Comparison of ENCODE assay signal across 8 mouse cellular contexts in the genomic region with DNA sequence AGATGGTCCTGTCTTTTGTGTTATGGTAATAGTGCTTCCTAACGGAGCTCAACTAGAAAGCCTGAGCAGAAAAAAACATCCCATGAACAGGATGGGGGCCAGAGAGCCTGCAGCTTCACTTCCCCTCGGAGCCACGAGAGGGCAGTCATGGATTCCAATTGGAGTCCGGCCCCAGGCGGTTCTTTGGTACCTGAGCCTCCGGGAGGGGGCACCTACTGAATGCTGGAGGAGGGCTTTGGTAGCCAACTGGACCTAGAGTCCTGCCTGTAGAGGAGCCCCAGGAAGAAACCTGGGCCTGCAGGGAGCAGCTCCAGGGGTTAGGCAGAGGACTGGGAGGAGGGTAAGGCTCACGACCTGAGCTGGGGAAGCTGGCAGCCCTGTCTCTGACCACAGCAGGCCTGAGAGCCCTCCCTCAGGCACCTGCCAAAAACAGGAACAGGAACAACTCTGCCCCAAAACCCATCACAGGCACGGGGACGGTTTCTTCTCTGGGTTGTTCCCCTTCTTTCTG. TPM values are rescaled to one million over a fixed set of nuclear protein-coding genes. Genes with fewer than 3 reads are reported as not detected.
DNase-seq lines count a peak whose midpoint lies in the region; ATAC-seq and TF ChIP-seq lines count a peak whose summit lies in the region.

No protein-coding gene starts in this region.

- H3K27ac ChIP-seq in ES-E14 (ENCODE audit: insufficient read depth, low read depth, low read length, poor library complexity, severe bottlenecking), result no peak overlapping the region
- no peak overlapping the region for H3K27ac ChIP-seq in forebrain, postnatal 0 days (ENCODE audit: low read depth, low read length)
- H3K27ac ChIP-seq in layer of hippocampus, adult 2 months, result peak overlapping the region; percentile 46
- H3K27ac ChIP-seq in lung, embryonic 14.5 days (ENCODE audit: low read depth), result no peak overlapping the region
- no peak overlapping the region for H3K27ac ChIP-seq in olfactory bulb, adult 2 months (ENCODE audit: insufficient read depth, low read depth, low read length)
- H3K27ac ChIP-seq in thymus, adult 2 months (ENCODE audit: control insufficient read depth, insufficient read depth, low read length), result 0 out of 2 replicates have a peak overlapping the region, but pooled peaks have one; percentile 42

- no peaks in the 10 kb centered on the region for H3K9me3 ChIP-seq in ES-E14 (ENCODE audit: control insufficient read depth, insufficient read depth, low read depth, low read length)
- no peaks in the 10 kb centered on the region for H3K9me3 ChIP-seq in forebrain, postnatal 0 days (ENCODE audit: low read length)
- H3K9me3 ChIP-seq in lung, embryonic 14.5 days (ENCODE audit: low read depth, low read length), result no peaks in the 10 kb centered on the region

- peak; percentile 81 for ATAC-seq in forebrain, postnatal 0 days
- peak; percentile 71 for ATAC-seq in lung, embryonic 14.5 days (ENCODE audit: insufficient read depth)

- 9% methylated on average over 9 of the region's 9 CpGs for WGBS in forebrain, postnatal 0 days
- 8% methylated on average over 9 of the region's 9 CpGs for WGBS in lung, embryonic 14.5 days
- 10% methylated on average over 9 of the region's 9 CpGs for WGBS in olfactory bulb, adult 2 months
- 2% methylated on average over 9 of the region's 9 CpGs for WGBS in thymus, adult 2 months

- in situ Hi-C loops in ES-E14 (cut with MboI; ENCODE audit: low sequenced_read_pairs in 2 of 2, unreplicated experiment in 2 of 2), result loop anchor here in 1 of 2 experiments (10.0 kb wide), 1 partner anchor 250 kb away; no protein-coding TSS in a partner anchor

- peak overlapping the region; percentile 27 to 29; a peak in 3 of 4 replicates for H3K4me3 ChIP-seq in ES-E14 (ENCODE audit: insufficient read depth in 1 of 2, low read depth in 1 of 2, low read length in 2 of 2, poor library complexity in 1 of 2, severe bottlenecking in 1 of 2)
- H3K4me3 ChIP-seq in forebrain, postnatal 0 days (ENCODE audit: low read depth, low read length), result no peak overlapping the region
- H3K4me3 ChIP-seq in layer of hippocampus, adult 2 months, result peak overlapping the region; percentile 28
- no peak overlapping the region for H3K4me3 ChIP-seq in lung, embryonic 14.5 days (ENCODE audit: low read depth, low read length)
- H3K4me3 ChIP-seq in olfactory bulb, adult 2 months (ENCODE audit: insufficient read depth, low read depth, low read length), result 0 out of 2 replicates have a peak overlapping the region, but pooled peaks have one; percentile 4
- H3K4me3 ChIP-seq in thymus, adult 2 months (ENCODE audit: control insufficient read depth, insufficient read depth, low read length), result no peak overlapping the region

- peaks cover 0 to 8% of the 10 kb centered on the region in 2 experiments; a peak in 1 of 4 replicates for H3K4me1 ChIP-seq in ES-E14 (ENCODE audit: control insufficient read depth in 2 of 2, insufficient read depth in 2 of 2, low read length in 2 of 2, poor library complexity in 1 of 2)
- 0 out of 2 replicates have a peak, but pooled peaks cover 2% of the 10 kb centered on the region for H3K4me1 ChIP-seq in forebrain, postnatal 0 days (ENCODE audit: insufficient read depth)
- no peaks in the 10 kb centered on the region; the same call in 1 of the 2 replicates for H3K4me1 ChIP-seq in lung, embryonic 14.5 days (ENCODE audit: insufficient read depth)
- peaks cover 26% of the 10 kb centered on the region for H3K4me1 ChIP-seq in olfactory bulb, adult 2 months (ENCODE audit: control insufficient read depth, insufficient read depth, low read length)
- peaks cover 11% of the 10 kb centered on the region for H3K4me1 ChIP-seq in thymus, adult 2 months (replicated peaks; ENCODE audit: control insufficient read depth, insufficient read depth, low read length)

- TF ChIP-seq CTCF in forebrain, postnatal 0 days (IDR thresholded peaks at IDR 0.05; ENCODE audit: low read depth), result peak; percentile 95
- peak; percentile 100; the same call in 1 of the 2 replicates for TF ChIP-seq CTCF in layer of hippocampus, adult 2 months (conservative IDR thresholded peaks at IDR 0.05)
- TF ChIP-seq CTCF in lung, embryonic 14.5 days (IDR thresholded peaks at IDR 0.05; ENCODE audit: low read depth), result peak; percentile 95
- peak; percentile 97 for TF ChIP-seq CTCF in olfactory bulb, adult 2 months (IDR thresholded peaks at IDR 0.05; ENCODE audit: insufficient read depth, low read depth, low read length)
- TF ChIP-seq CTCF in thymus, adult 2 months (IDR thresholded peaks at IDR 0.05; ENCODE audit: borderline replicate concordance, control insufficient read depth, extremely low read depth, insufficient read depth, low read length, poor library complexity), result peak; percentile 95

- peak overlapping the region; percentile 29 for H3K4me2 ChIP-seq in forebrain, postnatal 0 days (ENCODE audit: low read depth)
- no peak overlapping the region for H3K4me2 ChIP-seq in lung, embryonic 14.5 days

- H3K36me3 ChIP-seq in ES-E14 (ENCODE audit: control insufficient read depth, insufficient read depth, low read length, poor library complexity, severe bottlenecking), result no peaks in the 10 kb centered on the region
- no peaks in the 10 kb centered on the region for H3K36me3 ChIP-seq in forebrain, postnatal 0 days (ENCODE audit: insufficient read depth)
- no peaks in the 10 kb centered on the region for H3K36me3 ChIP-seq in lung, embryonic 14.5 days (ENCODE audit: insufficient read depth)
- H3K36me3 ChIP-seq in thymus, adult 2 months (ENCODE audit: control insufficient read depth, insufficient read depth, low read length), result peaks cover 9% of the 10 kb centered on the region; the same call in 1 of the 2 replicates

- no peaks in the 10 kb centered on the region for H3K27me3 ChIP-seq in forebrain, postnatal 0 days (ENCODE audit: insufficient read depth, low read length)
- no peaks in the 10 kb centered on the region for H3K27me3 ChIP-seq in lung, embryonic 14.5 days (ENCODE audit: insufficient read depth, low read length)
- no peaks in the 10 kb centered on the region for H3K27me3 ChIP-seq in thymus, adult 2 months (ENCODE audit: control insufficient read depth, insufficient read depth, low read length)

- peak; percentile 88 for DNase-seq in ES-E14 (ENCODE audit: low read depth, low spot score)
- peak; percentile 92 for DNase-seq in cerebellum, adult 11-12 months
- DNase-seq in forebrain, postnatal 0 days, result peak; percentile 94
- peak; percentile 98 for DNase-seq in heart, postnatal 4 days
- peak; percentile 90 to 98 for DNase-seq in layer of hippocampus, adult 2 months (ENCODE audit: low spot score in 2 of 2)
- DNase-seq in lung, embryonic 14.5 days, result peak; percentile 95
- DNase-seq in thymus, adult 2 months, result peak; percentile 93

- TF ChIP-seq POLR2A in olfactory bulb, adult 2 months (IDR thresholded peaks at IDR 0.05; ENCODE audit: insufficient read depth, low read depth, low read length), result no peak
- peak; percentile 37; the same call in 1 of the 2 replicates for TF ChIP-seq POLR2A in thymus, adult 2 months (IDR thresholded peaks at IDR 0.05; ENCODE audit: control insufficient read depth, extremely low read depth, insufficient read depth, low read length, poor library complexity)

- H3K9ac ChIP-seq in ES-E14 (ENCODE audit: insufficient read depth, low read depth, low read length, poor library complexity, severe bottlenecking), result peak overlapping the region; percentile 63; the same call in 1 of the 2 replicates
- H3K9ac ChIP-seq in forebrain, postnatal 0 days, result 0 out of 2 replicates have a peak overlapping the region, but pooled peaks have one; percentile 10
- no peak overlapping the region for H3K9ac ChIP-seq in lung, embryonic 14.5 days

TF ChIP-seq in ES-E14, 5 proteins besides CTCF, POLR2A, EP300 and RAD21:
- TF ChIP-seq ZC3H11A (IDR thresholded peaks at IDR 0.05; ENCODE audit: borderline replicate concordance, low read depth, low read length), result peak; percentile 69
- peak; percentile 60; the same call in 1 of the 2 replicates for TF ChIP-seq ZNF384 (IDR thresholded peaks at IDR 0.05; ENCODE audit: low read depth, low read length)
- no peak for TF ChIP-seq CHD2 (IDR thresholded peaks at IDR 0.05; ENCODE audit: low read depth, low read length)
- no peak for TF ChIP-seq HCFC1 (IDR thresholded peaks at IDR 0.05; ENCODE audit: borderline replicate concordance, insufficient read depth, low read length)
- TF ChIP-seq MAFK (IDR thresholded peaks at IDR 0.05; ENCODE audit: insufficient read depth, low read depth, low read length), result no peak

RNA-seq across cellular contexts. Expression of a gene that starts 32.4 kb away (rescaled TPM):
- 2.7 and 4.2 TPM in 2 replicates for total RNA-seq in ES-E14 (2012; rRNA removed)
- total RNA-seq in forebrain, postnatal 0 days (2014; rRNA removed), result 6.1 and 6.4 TPM in 2 replicates
- 7.0 and 7.5 TPM in 2 replicates for polyA plus RNA-seq in forebrain, postnatal 0 days (2015; fragmentation: Nextera tagmentation; extraction: Ambion mirVana)
- total RNA-seq in heart, postnatal 4 days (2021), result 1 to 10 TPM; 5.5 TPM
- 1 to 10 TPM; 7.0 to 8.6 TPM for total RNA-seq in layer of hippocampus, adult 2 months (2021)
- 2.8 and 3.6 TPM in 2 replicates for polyA plus RNA-seq in lung, embryonic 14.5 days (2014; fragmentation: Nextera tagmentation; extraction: Ambion mirVana)
- polyA plus RNA-seq in olfactory bulb, adult 2 months (2012; ENCODE audit: insufficient read depth, insufficient read length, low replicate concordance, missing spikeins), result not detected in 2 replicates
- polyA plus RNA-seq in thymus, adult 2 months (2012; rRNA removed), result 93.6 and 148 TPM in 2 replicates

RNA-seq across cellular contexts. Expression of a gene that starts 49.3 kb away (rescaled TPM):
- total RNA-seq in ES-E14 (2012; rRNA removed), result 81.8 and 98.4 TPM in 2 replicates
- total RNA-seq in forebrain, postnatal 0 days (2014; rRNA removed), result 35.0 and 42.5 TPM in 2 replicates
- polyA plus RNA-seq in forebrain, postnatal 0 days (2015; fragmentation: Nextera tagmentation; extraction: Ambion mirVana), result 37.9 and 40.7 TPM in 2 replicates
- 10 to 100 TPM; 37.4 to 41.8 TPM for total RNA-seq in heart, postnatal 4 days (2021)
- total RNA-seq in layer of hippocampus, adult 2 months (2021), result 10 to 100 TPM; 56.0 to 62.6 TPM
- 103 and 107 TPM in 2 replicates for polyA plus RNA-seq in lung, embryonic 14.5 days (2014; fragmentation: Nextera tagmentation; extraction: Ambion mirVana)
- polyA plus RNA-seq in olfactory bulb, adult 2 months (2012; ENCODE audit: insufficient read depth, insufficient read length, low replicate concordance, missing spikeins), result not detected in 2 replicates
- 46.7 and 48.7 TPM in 2 replicates for polyA plus RNA-seq in thymus, adult 2 months (2012; rRNA removed)

Comparison
In these comparisons a context has a peak if more than half of its experiments do, and no peak if none do; other contexts are left out.
1. H3K27ac ChIP-seq: peak in layer of hippocampus, adult 2 months (single experiment) and thymus, adult 2 months (single experiment); none in ES-E14 (single experiment), forebrain, postnatal 0 days (single experiment), lung, embryonic 14.5 days (single experiment) and olfactory bulb, adult 2 months (single experiment).
2. H3K4me3 ChIP-seq: peak in ES-E14 (2 of 2), layer of hippocampus, adult 2 months (single experiment) and olfactory bulb, adult 2 months (single experiment); none in forebrain, postnatal 0 days (single experiment), lung, embryonic 14.5 days (single experiment) and thymus, adult 2 months (single experiment).
3. Peak in every context shown above with its lines, with median percentiles within 50 percentile points of each other: DNase-seq and CTCF ChIP-seq.